Mouse (Mus musculus): ENCODE data around the gene Acot8. TPM values are rescaled to one million over a fixed set of nuclear protein-coding genes. Genes with fewer than 3 reads are reported as not detected.
A peak's percentile ranks its signal among the peaks of the same experiment; 100 is the strongest.
"Not testable (repeated sequence)": the region's sequence is repeated elsewhere in the genome, so short reads cannot be mapped to it uniquely, and the experiment has no call there.

Acot8 gene
- total and polyA plus RNA-seq, 3 experiments = 11.9 to 26.8 (median 15.8) TPM

DNA sequence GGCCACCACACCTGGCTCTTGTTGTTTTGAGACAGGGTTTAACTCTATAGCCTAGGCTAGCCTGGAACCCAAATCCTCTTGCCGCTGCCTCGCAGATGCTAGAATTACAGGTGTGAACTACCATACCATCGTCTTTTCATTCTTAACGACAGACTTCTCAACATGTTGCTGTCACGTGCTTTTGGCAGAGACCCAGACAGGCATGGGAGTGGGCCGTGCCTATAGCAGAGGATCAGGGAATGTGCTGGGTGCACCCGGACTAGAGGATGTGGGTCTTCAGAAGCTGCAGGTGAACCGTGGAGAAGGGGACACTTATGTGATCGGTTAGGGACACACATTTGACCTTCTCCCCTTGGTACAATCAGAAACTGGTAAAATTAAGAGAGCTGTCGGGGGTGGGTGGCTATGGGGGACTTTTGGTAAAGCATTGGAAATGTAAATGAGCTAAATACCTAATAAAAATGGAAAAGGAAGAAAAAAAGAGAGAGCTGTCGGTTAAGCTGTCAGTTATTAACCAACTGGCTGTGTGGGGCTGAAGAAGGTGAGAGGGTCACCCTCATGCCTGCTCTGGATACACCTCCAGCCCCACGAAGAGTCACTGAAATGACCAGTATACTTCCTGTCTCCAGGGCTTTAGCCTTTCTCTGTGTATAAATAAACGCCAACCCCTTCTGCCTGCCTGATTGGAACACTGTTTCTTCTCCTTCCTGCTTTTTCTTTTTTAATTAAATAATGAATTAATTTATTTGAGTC is 4.3 kb downstream of the Acot8 start:
- no peak overlapping the region for H3K4me3 ChIP-seq (replicated peaks in 1 of 3; ENCODE audit: low read depth in 2 of 3, low read length in 2 of 3, poor library complexity in 1 of 3)
- H3K79me2 ChIP-seq (replicated peaks; ENCODE audit: control insufficient read depth, extremely low read depth, insufficient read depth, poor library complexity, severe bottlenecking) = peaks cover 9% of the 10 kb centered on the region
- H3K27ac ChIP-seq (ENCODE audit: insufficient read depth, low read depth) = no peak overlapping the region
- dilution Hi-C loops (cut with MboI; ENCODE audit: extremely low pct_ligation_motif_present, extremely low pct_unique_long_range_greater_than_20kb, low sequenced_read_pairs) (no loop called here), in situ Hi-C loops (cut with MboI; ENCODE audit: low pct_ligation_motif_present, low pct_unique_long_range_greater_than_20kb, low sequenced_read_pairs) (no loop called here)
- peaks cover 5 to 15% of the 10 kb centered on the region in 2 experiments; a peak in 2 of 4 replicates for H3K4me1 ChIP-seq (ENCODE audit: control insufficient read depth in 1 of 2, insufficient read depth in 2 of 2)
- H3K36me3 ChIP-seq (replicated peaks in 1 of 2; ENCODE audit: control insufficient read depth in 1 of 2, insufficient read depth in 1 of 2, low read length in 1 of 2) = peaks cover 29 to 67% of the 10 kb centered on the region in 2 experiments
- no peak overlapping the region for H3K9ac ChIP-seq (ENCODE audit: insufficient read depth, low read depth)
- TF ChIP-seq UBTF (IDR thresholded peaks at IDR 0.05; ENCODE audit: low read depth, low read length) = no peak
- TF ChIP-seq MXI1 (IDR thresholded peaks at IDR 0.05; ENCODE audit: low read depth, low read length) = no peak
- no peak for TF ChIP-seq IRF4 (IDR thresholded peaks at IDR 0.05; ENCODE audit: low read depth, low read length)
- no peak for TF ChIP-seq SIN3A (IDR thresholded peaks at IDR 0.05; ENCODE audit: low read length)
- TF ChIP-seq MAZ (IDR thresholded peaks at IDR 0.05; ENCODE audit: low read depth, low read length) = no peak
- no peak for TF ChIP-seq RCOR1 (conservative IDR thresholded peaks at IDR 0.05; ENCODE audit: low read depth, low read length)
- TF ChIP-seq ZNF384 (IDR thresholded peaks at IDR 0.05; ENCODE audit: low read depth, low read length) = no peak
- TF ChIP-seq MAX (IDR thresholded peaks at IDR 0.05; ENCODE audit: low read length) = no peak
- TF ChIP-seq POLR2AphosphoS2 (IDR thresholded peaks at IDR 0.05; ENCODE audit: low read depth, low read length) = no peak
- no peak for TF ChIP-seq MAFK (IDR thresholded peaks at IDR 0.05; ENCODE audit: insufficient replicate concordance, low read length)
- no peak for DNase-seq (ENCODE audit: extremely low read depth)
- no peak overlapping the region for H3K4me2 ChIP-seq (ENCODE audit: insufficient read depth, low read depth, poor library complexity, severe bottlenecking)
- H3K9me3 ChIP-seq (replicated peaks; ENCODE audit: low read length) = no peaks in the 10 kb centered on the region
- no peaks in the 10 kb centered on the region for H3K27me3 ChIP-seq (replicated peaks)

DNA sequence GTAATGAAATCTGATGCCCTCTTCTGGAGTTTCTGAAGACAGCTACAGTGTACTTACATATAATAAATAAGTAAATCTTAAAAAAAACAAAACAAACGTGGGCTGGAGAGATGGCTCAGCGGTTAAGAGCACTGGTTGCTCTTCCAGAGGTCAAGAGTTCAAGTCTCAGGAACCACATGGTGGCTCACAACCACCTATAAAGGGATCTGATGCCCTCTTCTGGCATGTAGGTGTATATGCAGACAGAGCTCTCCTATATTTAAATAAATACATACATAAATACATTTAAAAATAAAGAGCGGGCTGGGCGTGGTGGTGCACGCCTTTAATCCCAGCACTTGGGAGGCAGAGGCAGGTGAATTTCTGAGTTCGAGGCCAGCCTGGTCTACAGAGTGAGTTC is 6.1 kb downstream of the Acot8 start:
- not testable (repeated sequence) for H3K9ac ChIP-seq (ENCODE audit: insufficient read depth, low read depth)
- TF ChIP-seq MYC (IDR thresholded peaks at IDR 0.05; ENCODE audit: low read depth, low read length) = peak; percentile 65; the same call in 1 of the 2 replicates
- peak in 1 of 2 experiments; percentile 49; a peak in 2 of 4 replicates for TF ChIP-seq CTCF (conservative IDR thresholded peaks at IDR 0.05 in 1 of 2, IDR thresholded peaks at IDR 0.05 in 1 of 2; ENCODE audit: low read depth in 2 of 2, low read length in 2 of 2)
- H3K36me3 ChIP-seq (replicated peaks in 1 of 2; ENCODE audit: control insufficient read depth in 1 of 2, insufficient read depth in 1 of 2, low read length in 1 of 2) = peaks cover 38 to 81% of the 10 kb centered on the region in 2 experiments

DNA sequence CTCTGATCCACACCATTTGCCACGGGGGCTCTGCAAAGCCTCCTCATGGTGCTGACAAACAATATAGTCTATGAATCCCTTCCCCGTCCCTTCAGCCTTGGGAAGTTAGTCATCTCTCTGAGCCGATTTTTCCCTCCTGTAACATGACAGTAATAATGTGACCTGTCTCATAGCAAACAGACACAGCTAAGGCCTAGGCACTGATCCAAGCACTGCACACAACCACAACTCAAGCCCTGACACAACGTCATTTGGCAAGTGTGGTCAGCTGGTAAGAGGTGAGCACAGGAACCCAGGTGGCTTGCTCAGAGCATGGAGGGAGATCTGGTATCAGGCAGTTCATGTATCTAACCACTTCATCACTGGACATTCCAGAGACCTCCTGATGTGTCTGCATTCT is 8.8 kb downstream of the Acot8 start:
- no peaks in the 10 kb centered on the region for H3K27me3 ChIP-seq (replicated peaks)
- no peak overlapping the region for H3K4me2 ChIP-seq (ENCODE audit: insufficient read depth, low read depth, poor library complexity, severe bottlenecking)
- peaks cover 59 to 85% of the 10 kb centered on the region in 2 experiments for H3K36me3 ChIP-seq (replicated peaks in 1 of 2; ENCODE audit: control insufficient read depth in 1 of 2, insufficient read depth in 1 of 2, low read length in 1 of 2)
- H3K9ac ChIP-seq (ENCODE audit: insufficient read depth, low read depth) = no peak overlapping the region
- no peak overlapping the region for H3K4me3 ChIP-seq (replicated peaks in 1 of 3; ENCODE audit: low read depth in 2 of 3, low read length in 2 of 3, poor library complexity in 1 of 3)
- peaks cover 0 to 6% of the 10 kb centered on the region in 2 experiments; a peak in 2 of 4 replicates for H3K4me1 ChIP-seq (ENCODE audit: control insufficient read depth in 1 of 2, insufficient read depth in 2 of 2)
- in situ Hi-C loops (cut with MboI; ENCODE audit: low pct_ligation_motif_present, low pct_unique_long_range_greater_than_20kb, low sequenced_read_pairs) = no loop called here
- dilution Hi-C loops (cut with MboI; ENCODE audit: extremely low pct_ligation_motif_present, extremely low pct_unique_long_range_greater_than_20kb, low sequenced_read_pairs) = no loop called here
- no peak for TF ChIP-seq ELF1 (IDR thresholded peaks at IDR 0.05; ENCODE audit: low read depth, low read length)
- H3K79me2 ChIP-seq (replicated peaks; ENCODE audit: control insufficient read depth, extremely low read depth, insufficient read depth, poor library complexity, severe bottlenecking) = no peaks in the 10 kb centered on the region
- DNase-seq (ENCODE audit: extremely low read depth) = no peak
- no peak overlapping the region for H3K27ac ChIP-seq (ENCODE audit: insufficient read depth, low read depth)
- no peaks in the 10 kb centered on the region for H3K9me3 ChIP-seq (replicated peaks; ENCODE audit: low read length)

More for the DNA sequence above, 6.1 kb downstream of the Acot8 start:
- dilution Hi-C loops (cut with MboI; ENCODE audit: extremely low pct_ligation_motif_present, extremely low pct_unique_long_range_greater_than_20kb, low sequenced_read_pairs); H3K27ac ChIP-seq (ENCODE audit: insufficient read depth, low read depth); H3K4me3 ChIP-seq (replicated peaks in 1 of 3; ENCODE audit: low read depth in 2 of 3, low read length in 2 of 3, poor library complexity in 1 of 3); H3K4me2 ChIP-seq (ENCODE audit: insufficient read depth, low read depth, poor library complexity, severe bottlenecking); H3K9me3 ChIP-seq (replicated peaks; ENCODE audit: low read length); H3K27me3 ChIP-seq (replicated peaks); H3K79me2 ChIP-seq (replicated peaks; ENCODE audit: control insufficient read depth, extremely low read depth, insufficient read depth, poor library complexity, severe bottlenecking); in situ Hi-C loops (cut with MboI; ENCODE audit: low pct_ligation_motif_present, low pct_unique_long_range_greater_than_20kb, low sequenced_read_pairs): not testable (repeated sequence)
- peak; percentile 39 for DNase-seq (ENCODE audit: extremely low read depth)
- peaks cover 2 to 13% of the 10 kb centered on the region in 2 experiments; a peak in 2 of 4 replicates for H3K4me1 ChIP-seq (ENCODE audit: control insufficient read depth in 1 of 2, insufficient read depth in 2 of 2)

All from CH12.LX (cell line).